26 mouse cellular contexts compared by ENCODE assay signal in the genomic region with DNA sequence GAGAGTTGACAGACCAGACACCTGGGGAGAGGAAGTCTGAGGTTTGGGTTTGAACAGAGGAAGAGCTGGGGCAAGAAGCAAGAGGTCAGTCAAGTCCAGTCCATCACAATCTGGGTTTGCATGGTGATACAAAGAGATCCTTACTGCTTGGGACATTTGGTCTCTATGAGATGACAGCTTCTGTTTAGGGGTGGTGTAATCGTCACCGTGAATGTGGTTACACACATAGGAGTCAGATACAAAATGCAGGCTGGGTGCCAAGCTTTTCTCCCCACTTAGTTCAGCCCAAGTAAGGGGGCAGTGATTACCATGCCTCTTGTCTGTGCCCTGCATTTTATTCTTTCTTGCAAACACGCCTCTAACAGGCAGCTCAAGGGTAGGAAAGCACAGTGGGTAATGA.
DNase-seq lines count a peak whose midpoint lies in the region; ATAC-seq lines count a peak whose summit lies in the region.
"Had no signal": no experiment of that assay in that cellular context is flagged by ENCODE, and none has a peak within 500 bp of the region (broad histone marks: within the 10 kb centered on the region; RNA-seq: fewer than 3 reads in every experiment).

No protein-coding gene starts in this region.

- peak overlapping the region; percentile 36; the same call in 1 of the 2 replicates for H3K9ac ChIP-seq in liver, embryonic 12.5 days
- H3K9ac ChIP-seq in liver, embryonic 16.5 days (ENCODE audit: low read depth, low read length) = no peak overlapping the region; the same call in 1 of the 2 replicates
- H3K9ac ChIP-seq: forebrain, embryonic 12.5 days; hindbrain, embryonic 12.5 days; intestine, embryonic 15.5 days; lung, embryonic 14.5 days; neural tube, embryonic 13.5 days; stomach, embryonic 15.5 days had no signal

- no peak for ATAC-seq in liver, embryonic 12.5 days
- ATAC-seq in liver, embryonic 16.5 days (ENCODE audit: low read depth) = no peak
- ATAC-seq: hindbrain, postnatal 0 days; intestine, embryonic 15.5 days had no signal

- H3K27ac ChIP-seq in liver, embryonic 12.5 days = peak overlapping the region; percentile 88
- H3K27ac ChIP-seq in liver, embryonic 16.5 days (ENCODE audit: low read length) = peak overlapping the region; percentile 91
- H3K27ac ChIP-seq: forebrain, embryonic 12.5 days; hindbrain, embryonic 12.5 days; hindbrain, postnatal 0 days; intestine, embryonic 15.5 days; kidney, postnatal 0 days; neural tube, embryonic 13.5 days; stomach, embryonic 15.5 days had no signal

- no peaks in the 10 kb centered on the region for H3K27me3 ChIP-seq in liver, embryonic 12.5 days (replicated peaks)
- H3K27me3 ChIP-seq in liver, embryonic 16.5 days (ENCODE audit: control insufficient read depth, insufficient read depth, low read depth, low read length) = no peaks in the 10 kb centered on the region
- H3K27me3 ChIP-seq: forebrain, embryonic 12.5 days; hindbrain, embryonic 12.5 days; intestine, embryonic 15.5 days; neural tube, embryonic 13.5 days; stomach, embryonic 15.5 days had no signal

- no peaks in the 10 kb centered on the region for H3K9me3 ChIP-seq in liver, embryonic 12.5 days (replicated peaks)
- no peaks in the 10 kb centered on the region for H3K9me3 ChIP-seq in liver, embryonic 16.5 days (replicated peaks; ENCODE audit: control insufficient read depth, low read length)
- H3K9me3 ChIP-seq: forebrain, embryonic 12.5 days; hindbrain, embryonic 12.5 days; intestine, embryonic 15.5 days; neural tube, embryonic 13.5 days; stomach, embryonic 15.5 days had no signal

- DNase-seq in liver = no peak
- peak; percentile 9 for DNase-seq in c-Kit-positive CD71-positive TER-119-positive erythroid progenitor cells, embryonic 14.5 days (ENCODE audit: low spot score)
- DNase-seq in right cerebral cortex, postnatal 36 days (ENCODE audit: low spot score in 2 of 2) = no peak
- no peak for DNase-seq in cerebellum, postnatal 36 days
- DNase-seq in retina, embryonic 14.5 days (ENCODE audit: low spot score) = no peak
- DNase-seq: adrenal gland, postnatal 25 days; cerebellum, adult 9-10 months; gastrocnemius, postnatal 14 days; heart, postnatal 36 days; kidney, adult 2 months; kidney, postnatal 4 days; lung, embryonic 14.5 days; lung, postnatal 14 days; right cerebral cortex, postnatal 14 days had no signal

- no peak overlapping the region for H3K4me3 ChIP-seq in liver, embryonic 12.5 days
- H3K4me3 ChIP-seq in liver, embryonic 16.5 days (ENCODE audit: low read depth, low read length) = no peak overlapping the region
- H3K4me3 ChIP-seq: forebrain, embryonic 12.5 days; hindbrain, embryonic 12.5 days; intestine, embryonic 15.5 days; myocyte; neural tube, embryonic 13.5 days; stomach, embryonic 15.5 days had no signal

- peaks cover 60% of the 10 kb centered on the region for H3K4me1 ChIP-seq in liver, embryonic 12.5 days
- H3K4me1 ChIP-seq in liver, embryonic 16.5 days (ENCODE audit: control insufficient read depth, low read depth, low read length) = peaks cover 36% of the 10 kb centered on the region
- H3K4me1 ChIP-seq: forebrain, embryonic 12.5 days; hindbrain, embryonic 12.5 days; intestine, embryonic 15.5 days; neural tube, embryonic 13.5 days; stomach, embryonic 15.5 days had no signal

- H3K4me2 ChIP-seq in liver, embryonic 12.5 days = no peak overlapping the region
- no peak overlapping the region for H3K4me2 ChIP-seq in liver, embryonic 16.5 days (ENCODE audit: low read depth, low read length)
- H3K4me2 ChIP-seq: forebrain, embryonic 12.5 days; heart, embryonic 11.5 days; hindbrain, embryonic 12.5 days; intestine, embryonic 15.5 days; lung, embryonic 14.5 days; midbrain, embryonic 11.5 days; neural tube, embryonic 13.5 days; stomach, embryonic 15.5 days had no signal

- no peaks in the 10 kb centered on the region for H3K36me3 ChIP-seq in liver, embryonic 12.5 days
- H3K36me3 ChIP-seq in liver, embryonic 16.5 days (ENCODE audit: control insufficient read depth, insufficient read depth) = no peaks in the 10 kb centered on the region
- H3K36me3 ChIP-seq: forebrain, embryonic 12.5 days; hindbrain, embryonic 12.5 days; intestine, embryonic 15.5 days; neural tube, embryonic 13.5 days; stomach, embryonic 15.5 days had no signal

- WGBS in liver, embryonic 12.5 days (ENCODE audit: insufficient replicate concordance) = 79% methylated on average over 3 of the region's 3 CpGs
- WGBS in liver, embryonic 16.5 days (ENCODE audit: insufficient replicate concordance) = 46% methylated on average over 3 of the region's 3 CpGs
